Mouse (Mus musculus): ENCODE measurements around the gene Khdc3. TPM values are rescaled to one million over a fixed set of nuclear protein-coding genes. Genes with fewer than 3 reads are reported as not detected.

Khdc3 gene
- polyA plus RNA-seq, 1 experiment from 2014 or later, result 0.25 TPM

- Histone ChIP-seq H3K36me3 (ENCODE audit: control insufficient read depth, insufficient read depth, low read length) (no peaks in the 10 kb centered on the region), H3K27ac (ENCODE audit: low read length) (no peak overlapping the region), H3K4me2 (ENCODE audit: low read length) (no peak overlapping the region), H3K27me3 (ENCODE audit: control insufficient read depth, insufficient read depth, low read depth, low read length) (no peaks in the 10 kb centered on the region; the same call in 1 of the 2 replicates), H3K9me3 (replicated peaks; ENCODE audit: control insufficient read depth, low read length, poor library complexity, severe bottlenecking) (no peaks in the 10 kb centered on the region), H3K9ac (ENCODE audit: low read depth, low read length) (no peak overlapping the region), H3K4me3 (ENCODE audit: low read depth, low read length) (no peak overlapping the region), H3K4me1 (ENCODE audit: control insufficient read depth, insufficient read depth, low read length) (peaks cover 3% of the 10 kb centered on the region; the same call in 1 of the 2 replicates)
- WGBS, result 78% methylated on average over 10 of the region's 10 CpGs
- no peak for ATAC-seq
Observed at GRCm38 (mm10) chr9:73090121-73090520, 11.5 kb upstream of the Khdc3 start.

DNA sequence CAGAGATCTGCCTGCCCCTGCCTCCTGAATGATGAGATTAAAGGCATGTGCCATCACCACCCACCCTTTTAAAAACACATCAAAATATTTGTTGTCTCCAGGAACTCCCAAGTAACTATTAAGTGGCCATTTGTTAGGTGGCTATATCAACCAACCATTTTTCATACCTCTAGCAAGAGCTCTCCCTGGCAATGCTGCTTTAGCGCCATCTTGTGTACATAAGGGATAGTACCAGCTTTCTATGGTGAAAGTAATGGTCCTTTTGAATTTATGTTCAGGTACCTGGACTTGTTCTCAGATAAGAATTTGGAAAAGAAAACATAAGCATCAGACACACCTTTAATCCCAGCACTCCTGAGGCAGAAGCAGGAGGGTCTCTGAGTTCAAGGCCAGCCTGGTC lies 9.9 kb upstream of the Khdc3 start:
- ATAC-seq, result no peak
- no peak overlapping the region for H3K4me3 ChIP-seq (ENCODE audit: low read depth, low read length)
- WGBS, result 0% methylated on average over 1 of the region's 1 CpGs

GRCm38 (mm10) chr9:73094580-73094979 lies 7.1 kb upstream of the Khdc3 start:
- WGBS, result 28% methylated on average over 17 of the region's 17 CpGs

More for the DNA sequence above, 9.9 kb upstream of the Khdc3 start:
- Histone ChIP-seq H3K36me3 (ENCODE audit: control insufficient read depth, insufficient read depth, low read length) (no peaks in the 10 kb centered on the region), H3K4me2 (ENCODE audit: low read length) (no peak overlapping the region), H3K27me3 (ENCODE audit: control insufficient read depth, insufficient read depth, low read depth, low read length) (no peaks in the 10 kb centered on the region; the same call in 1 of the 2 replicates), H3K9ac (ENCODE audit: low read depth, low read length) (no peak overlapping the region), H3K4me1 (ENCODE audit: control insufficient read depth, insufficient read depth, low read length) (peaks cover 3% of the 10 kb centered on the region; the same call in 1 of the 2 replicates), H3K9me3 (replicated peaks; ENCODE audit: control insufficient read depth, low read length, poor library complexity, severe bottlenecking) (no peaks in the 10 kb centered on the region), H3K27ac (ENCODE audit: low read length) (no peak overlapping the region)

DNA sequence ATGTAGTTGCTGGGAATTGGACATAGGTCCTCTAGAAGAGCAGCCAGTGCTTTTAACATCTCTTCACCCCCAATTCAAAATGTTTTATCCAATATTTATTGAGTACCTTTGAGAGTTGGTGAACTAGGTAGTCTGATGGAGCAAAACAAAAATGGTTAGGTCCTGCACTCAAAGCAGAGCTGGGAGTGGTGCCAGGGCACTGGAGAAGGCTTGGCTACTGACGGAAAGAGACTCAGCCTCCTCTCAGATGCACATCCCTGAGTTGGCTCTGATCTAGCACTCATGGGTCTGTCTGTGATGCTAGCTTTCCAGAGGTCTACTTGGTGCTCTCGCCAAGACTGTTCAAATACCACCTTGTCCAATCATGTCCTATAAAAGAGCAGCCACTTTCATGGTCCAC lies 3.7 kb upstream of the Khdc3 start:
- WGBS, result 89% methylated on average over 2 of the region's 2 CpGs
- H3K36me3 ChIP-seq (ENCODE audit: control insufficient read depth, insufficient read depth, low read length), result no peaks in the 10 kb centered on the region
- no peak overlapping the region for H3K4me2 ChIP-seq (ENCODE audit: low read length)
- H3K27me3 ChIP-seq (ENCODE audit: control insufficient read depth, insufficient read depth, low read depth, low read length), result peaks cover 8% of the 10 kb centered on the region
- no peak overlapping the region for H3K27ac ChIP-seq (ENCODE audit: low read length)
- ATAC-seq, result no peak
- peaks cover 3% of the 10 kb centered on the region; the same call in 1 of the 2 replicates for H3K4me1 ChIP-seq (ENCODE audit: control insufficient read depth, insufficient read depth, low read length)
- no peak overlapping the region for H3K4me3 ChIP-seq (ENCODE audit: low read depth, low read length)
- H3K9me3 ChIP-seq (replicated peaks; ENCODE audit: control insufficient read depth, low read length, poor library complexity, severe bottlenecking), result no peaks in the 10 kb centered on the region
- no peak overlapping the region for H3K9ac ChIP-seq (ENCODE audit: low read depth, low read length)

More at GRCm38 (mm10) chr9:73094580-73094979, 7.1 kb upstream of the Khdc3 start:
- Histone ChIP-seq H3K27me3 (ENCODE audit: control insufficient read depth, insufficient read depth, low read depth, low read length) (no peaks in the 10 kb centered on the region; the same call in 1 of the 2 replicates), H3K4me3 (ENCODE audit: low read depth, low read length) (peak overlapping the region; percentile 8; the same call in 1 of the 2 replicates), H3K4me2 (ENCODE audit: low read length) (peak overlapping the region; percentile 36), H3K9me3 (replicated peaks; ENCODE audit: control insufficient read depth, low read length, poor library complexity, severe bottlenecking) (no peaks in the 10 kb centered on the region), H3K4me1 (ENCODE audit: control insufficient read depth, insufficient read depth, low read length) (peaks cover 3% of the 10 kb centered on the region; the same call in 1 of the 2 replicates), H3K27ac (ENCODE audit: low read length) (peak overlapping the region; percentile 41), H3K36me3 (ENCODE audit: control insufficient read depth, insufficient read depth, low read length) (no peaks in the 10 kb centered on the region), H3K9ac (ENCODE audit: low read depth, low read length) (0 out of 2 replicates have a peak overlapping the region, but pooled peaks have one; percentile 10)
- peak; percentile 94 for ATAC-seq

- peak within 1 kb of the TSS; percentile 44 for H3K4me3 ChIP-seq (ENCODE audit: low read depth, low read length)
- peak within 1 kb of the TSS; percentile 74 for H3K4me2 ChIP-seq (ENCODE audit: low read length)
- no peaks in the 10 kb centered on the region for H3K9me3 ChIP-seq (replicated peaks; ENCODE audit: control insufficient read depth, low read length, poor library complexity, severe bottlenecking)
- H3K36me3 ChIP-seq (ENCODE audit: control insufficient read depth, insufficient read depth, low read length), result no peaks in the 10 kb centered on the region
- ATAC-seq, result no peak
- WGBS, result 96% methylated on average over 4 of the region's 4 CpGs
- H3K27ac ChIP-seq (ENCODE audit: low read length), result no peak within 1 kb of the TSS
- peaks cover 5% of the 10 kb centered on the region; the same call in 1 of the 2 replicates for H3K4me1 ChIP-seq (ENCODE audit: control insufficient read depth, insufficient read depth, low read length)
- H3K27me3 ChIP-seq (ENCODE audit: control insufficient read depth, insufficient read depth, low read depth, low read length), result peaks cover 25% of the 10 kb centered on the region
- peak within 1 kb of the TSS; percentile 70 for H3K9ac ChIP-seq (ENCODE audit: low read depth, low read length)
Observed at GRCm38 (mm10) chr9:73102181-73102580, 545 bp downstream of the Khdc3 start, which contains the start of gene Gm20509. Gene Gm20509 (plus strand): TSS chr9:73102470.

DNA sequence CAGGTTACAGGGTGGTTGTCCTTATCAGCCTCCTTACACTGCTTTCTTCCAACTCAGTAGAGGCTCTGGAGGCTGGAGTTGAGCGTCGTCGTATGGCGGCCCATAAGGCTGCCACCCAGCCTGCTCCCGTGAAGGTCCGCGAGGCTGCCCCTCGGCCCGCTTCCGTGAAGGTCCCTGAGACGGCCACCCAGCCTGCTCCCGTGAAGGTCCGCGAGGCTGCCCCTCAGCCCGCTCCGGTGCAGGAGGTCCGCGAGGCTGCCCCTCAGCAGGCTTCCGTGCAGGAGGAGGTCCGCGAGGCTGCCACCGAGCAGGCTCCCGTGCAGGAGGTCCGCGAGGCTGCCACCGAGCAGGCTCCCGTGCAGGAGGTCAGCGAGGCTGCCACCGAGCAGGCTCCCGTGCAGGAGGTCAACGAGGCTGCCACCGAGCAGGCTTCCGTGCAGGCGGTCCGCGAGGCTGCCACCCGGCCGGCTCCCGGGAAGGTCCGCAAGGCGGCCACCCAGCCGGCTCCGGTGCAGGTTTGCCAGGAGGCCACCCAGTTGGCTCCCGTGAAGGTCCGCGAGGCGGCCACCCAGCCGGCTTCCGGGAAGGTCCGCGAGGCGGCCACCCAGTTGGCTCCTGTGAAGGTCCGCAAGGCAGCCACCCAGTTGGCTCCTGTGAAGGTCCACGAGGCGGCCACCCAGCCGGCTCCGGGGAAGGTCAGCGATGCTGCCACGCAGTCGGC lies 1.7 kb downstream of the Khdc3 start:
- ATAC-seq, result peak; percentile 39; the same call in 1 of the 2 replicates
- H3K36me3 ChIP-seq (ENCODE audit: control insufficient read depth, insufficient read depth, low read length), result no peaks in the 10 kb centered on the region
- no peak overlapping the region for H3K27ac ChIP-seq (ENCODE audit: low read length)
- 5% methylated on average over 53 of the region's 60 CpGs for WGBS
- H3K4me3 ChIP-seq (ENCODE audit: low read depth, low read length), result peak overlapping the region; percentile 44
- no peaks in the 10 kb centered on the region for H3K9me3 ChIP-seq (replicated peaks; ENCODE audit: control insufficient read depth, low read length, poor library complexity, severe bottlenecking)
- H3K4me1 ChIP-seq (ENCODE audit: control insufficient read depth, insufficient read depth, low read length), result peaks cover 5% of the 10 kb centered on the region; the same call in 1 of the 2 replicates
- peaks cover 25% of the 10 kb centered on the region for H3K27me3 ChIP-seq (ENCODE audit: control insufficient read depth, insufficient read depth, low read depth, low read length)
- peak overlapping the region; percentile 74 for H3K4me2 ChIP-seq (ENCODE audit: low read length)
- H3K9ac ChIP-seq (ENCODE audit: low read depth, low read length), result peak overlapping the region; percentile 70

DNA sequence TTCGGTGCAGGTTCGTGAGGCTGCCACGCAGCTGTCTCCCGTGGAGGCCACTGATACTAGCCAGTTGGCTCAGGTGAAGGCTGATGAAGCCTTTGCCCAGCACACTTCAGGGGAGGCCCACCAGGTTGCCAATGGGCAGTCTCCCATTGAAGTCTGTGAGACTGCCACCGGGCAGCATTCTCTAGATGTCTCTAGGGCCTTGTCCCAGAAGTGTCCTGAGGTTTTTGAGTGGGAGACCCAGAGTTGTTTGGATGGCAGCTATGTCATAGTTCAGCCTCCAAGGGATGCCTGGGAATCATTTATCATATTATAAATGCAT lies 2.2 kb downstream of the Khdc3 start:
- peaks cover 25% of the 10 kb centered on the region for H3K27me3 ChIP-seq (ENCODE audit: control insufficient read depth, insufficient read depth, low read depth, low read length)
- H3K4me3 ChIP-seq (ENCODE audit: low read depth, low read length), result peak overlapping the region; percentile 44
- H3K4me1 ChIP-seq (ENCODE audit: control insufficient read depth, insufficient read depth, low read length), result peaks cover 5% of the 10 kb centered on the region; the same call in 1 of the 2 replicates
- 32% methylated on average over 5 of the region's 5 CpGs for WGBS
- no peak for ATAC-seq
- H3K9ac ChIP-seq (ENCODE audit: low read depth, low read length), result peak overlapping the region; percentile 70
- peak overlapping the region; percentile 74 for H3K4me2 ChIP-seq (ENCODE audit: low read length)
- H3K36me3 ChIP-seq (ENCODE audit: control insufficient read depth, insufficient read depth, low read length), result no peaks in the 10 kb centered on the region
- H3K27ac ChIP-seq (ENCODE audit: low read length), result no peak overlapping the region
- H3K9me3 ChIP-seq (replicated peaks; ENCODE audit: control insufficient read depth, low read length, poor library complexity, severe bottlenecking), result no peaks in the 10 kb centered on the region

DNA sequence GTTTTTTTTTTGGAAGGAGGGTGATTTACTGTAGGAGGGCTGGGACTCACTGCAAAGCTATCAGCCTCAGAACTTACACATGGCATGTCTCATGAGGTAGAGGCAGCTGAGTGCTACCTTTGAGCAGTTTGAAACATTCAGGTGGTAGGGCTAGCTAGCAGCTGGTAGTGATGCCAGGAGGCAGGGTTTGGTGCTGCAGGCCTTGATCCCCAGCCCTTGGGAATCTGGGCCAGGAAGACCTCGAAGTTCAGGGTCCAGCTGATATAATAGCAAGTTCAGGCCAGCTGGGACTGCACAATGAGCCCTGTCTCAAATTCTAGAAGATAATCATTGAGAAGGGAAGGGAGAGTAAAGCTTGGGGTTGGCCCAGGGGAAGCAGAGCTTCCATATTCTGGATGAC lies 3.5 kb downstream of the Khdc3 start:
- peaks cover 5% of the 10 kb centered on the region; the same call in 1 of the 2 replicates for H3K4me1 ChIP-seq (ENCODE audit: control insufficient read depth, insufficient read depth, low read length)
- H3K9me3 ChIP-seq (replicated peaks; ENCODE audit: control insufficient read depth, low read length, poor library complexity, severe bottlenecking), result no peaks in the 10 kb centered on the region
- H3K36me3 ChIP-seq (ENCODE audit: control insufficient read depth, insufficient read depth, low read length), result no peaks in the 10 kb centered on the region
- ATAC-seq, result no peak
- no peak overlapping the region for H3K9ac ChIP-seq (ENCODE audit: low read depth, low read length)
- H3K27ac ChIP-seq (ENCODE audit: low read length), result no peak overlapping the region
- H3K4me3 ChIP-seq (ENCODE audit: low read depth, low read length), result no peak overlapping the region
- H3K27me3 ChIP-seq (ENCODE audit: control insufficient read depth, insufficient read depth, low read depth, low read length), result peaks cover 25% of the 10 kb centered on the region
- H3K4me2 ChIP-seq (ENCODE audit: low read length), result no peak overlapping the region
- 69% methylated on average over 1 of the region's 1 CpGs for WGBS

GRCm38 (mm10) chr9:73105771-73106170 lies 4.1 kb downstream of the Khdc3 start:
- Histone ChIP-seq H3K4me1 (ENCODE audit: control insufficient read depth, insufficient read depth, low read length) (peaks cover 5% of the 10 kb centered on the region; the same call in 1 of the 2 replicates), H3K27me3 (ENCODE audit: control insufficient read depth, insufficient read depth, low read depth, low read length) (peaks cover 25% of the 10 kb centered on the region), H3K4me2 (ENCODE audit: low read length) (no peak overlapping the region), H3K9ac (ENCODE audit: low read depth, low read length) (no peak overlapping the region), H3K9me3 (replicated peaks; ENCODE audit: control insufficient read depth, low read length, poor library complexity, severe bottlenecking) (no peaks in the 10 kb centered on the region), H3K27ac (ENCODE audit: low read length) (no peak overlapping the region), H3K36me3 (ENCODE audit: control insufficient read depth, insufficient read depth, low read length) (no peaks in the 10 kb centered on the region), H3K4me3 (ENCODE audit: low read depth, low read length) (no peak overlapping the region)
- no peak for ATAC-seq
